Mouse (Mus musculus): ENCODE measurements at regions not wholly inside any gene's neighbourhood (a gene's known extent, or its start where the extent isn't known, plus 50 kb on each side); places are given as distances from the start of the nearest gene placed in this dataset.

GRCm38 (mm10) chr2:64823074-64823473, 201.7 kb downstream of the Grb14 start:
- no peaks in the 10 kb centered on the region for H3K36me3 ChIP-seq (ENCODE audit: insufficient read depth, low read length)
- TF ChIP-seq CTCF (IDR thresholded peaks at IDR 0.05) (no peak), EP300 (IDR thresholded peaks at IDR 0.05) (no peak)
- DNase-seq (ENCODE audit: low spot score) (no peak), ATAC-seq (no peak)
- H3K27ac ChIP-seq (ENCODE audit: low read length), result no peak overlapping the region
- H3K9me3 ChIP-seq (ENCODE audit: low read length), result no peaks in the 10 kb centered on the region
- no peaks in the 10 kb centered on the region for H3K4me1 ChIP-seq (ENCODE audit: insufficient read depth, low read depth, low read length)
- no peak overlapping the region for H3K4me2 ChIP-seq (replicated peaks; ENCODE audit: low read depth, low read length)
- H3K9ac ChIP-seq (replicated peaks; ENCODE audit: low read depth), result no peak overlapping the region
- 55% methylated on average over 6 of the region's 6 CpGs for WGBS
- H3K4me3 ChIP-seq (ENCODE audit: low read depth, low read length), result no peak overlapping the region
- H3K27me3 ChIP-seq (replicated peaks; ENCODE audit: insufficient read depth, low read length), result no peaks in the 10 kb centered on the region

- H3K36me3 ChIP-seq (ENCODE audit: insufficient read depth, low read length), result no peaks in the 10 kb centered on the region
- no peak for DNase-seq (ENCODE audit: low spot score)
- no peak overlapping the region for H3K9ac ChIP-seq (replicated peaks; ENCODE audit: low read depth)
- no peaks in the 10 kb centered on the region for H3K4me1 ChIP-seq (ENCODE audit: insufficient read depth, low read depth, low read length)
- no peak overlapping the region for H3K4me3 ChIP-seq (ENCODE audit: low read depth, low read length)
- no peaks in the 10 kb centered on the region for H3K27me3 ChIP-seq (replicated peaks; ENCODE audit: insufficient read depth, low read length)
- H3K27ac ChIP-seq (ENCODE audit: low read length), result no peak overlapping the region
- H3K4me2 ChIP-seq (replicated peaks; ENCODE audit: low read depth, low read length), result no peak overlapping the region
- 61% methylated on average over 5 of the region's 5 CpGs for WGBS
- TF ChIP-seq EP300 (IDR thresholded peaks at IDR 0.05) (no peak), CTCF (IDR thresholded peaks at IDR 0.05) (no peak)
- no peak for ATAC-seq
- no peaks in the 10 kb centered on the region for H3K9me3 ChIP-seq (ENCODE audit: low read length)
Measured at GRCm38 (mm10) chr2:64818159-64818558, 206.6 kb downstream of the Grb14 start.

Measured in lung, postnatal 0 days (tissue).